Comparison of ENCODE assay signal across 23 mouse cellular contexts in the genomic region with DNA sequence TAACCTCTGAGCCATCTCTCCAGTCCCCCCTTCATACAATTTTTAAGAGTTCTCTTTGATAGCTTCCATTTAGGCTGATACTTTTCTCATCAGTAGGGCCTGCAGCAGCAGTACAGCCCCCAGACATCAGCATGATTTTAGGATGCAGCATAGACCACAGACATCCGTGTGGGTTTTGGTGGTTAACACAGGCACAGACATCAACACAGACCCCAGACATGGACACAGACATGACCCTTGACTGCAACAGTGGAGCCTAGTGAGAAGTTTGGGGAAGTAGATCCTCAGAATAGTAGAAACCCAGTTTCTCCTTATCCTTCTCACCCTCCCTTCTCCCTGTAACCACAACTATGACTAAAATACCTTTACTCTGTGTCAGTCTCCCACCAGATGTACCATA. TPM values are rescaled to one million over a fixed set of nuclear protein-coding genes. Genes with fewer than 3 reads are reported as not detected.
DNase-seq lines count a peak whose midpoint lies in the region; ATAC-seq lines count a peak whose summit lies in the region.
"Had no signal": no experiment of that assay in that cellular context is flagged by ENCODE, and none has a peak within 500 bp of the region (broad histone marks: within the 10 kb centered on the region; RNA-seq: fewer than 3 reads in every experiment).

No protein-coding gene starts in this region.

- ATAC-seq in common myeloid progenitor, adult 5-6 weeks (replicated peaks; ENCODE audit: low read depth, poor library complexity, severe bottlenecking) = peak; percentile 63; the same call in 1 of the 2 replicates
- 0 out of 2 replicates have a peak, but pooled peaks have one; percentile 6 for ATAC-seq in megakaryocyte progenitor cell, adult 5-6 weeks (replicated peaks; ENCODE audit: poor library complexity)
- no peak for ATAC-seq in CD4-positive, CD25-positive, alpha-beta regulatory T cell, adult 4 months
- ATAC-seq: activated CD4-positive, CD25-positive, alpha-beta regulatory T cell, adult 4 months; Patski had no signal

- DNase-seq in 3134 (ENCODE audit: extremely low read depth, insufficient read length, low spot score) = peak; percentile 5
- peak; percentile 75 for DNase-seq in 416B (ENCODE audit: low read depth)
- no peak for DNase-seq in adrenal gland, postnatal 4 days (ENCODE audit: low spot score in 2 of 2)
- no peak for DNase-seq in embryo, embryonic 10.5 days (ENCODE audit: low spot score)
- DNase-seq in frontal cortex, postnatal 10 days (ENCODE audit: low spot score in 2 of 2) = no peak
- DNase-seq: adrenal gland, adult 2 months; adrenal gland, adult 8-10 months; adrenal gland, postnatal 10 days; adrenal gland, postnatal 14 days; adrenal gland, postnatal 25 days; adrenal gland, postnatal 36 days; B cell, adult 2 months; cerebellum, adult 11 months; cerebellum, adult 11-12 months; cerebellum, adult 18-20 months; cerebellum, adult 2 months; cerebellum, adult 8-10 months; cerebellum, adult 9-10 months had no signal

RNA-seq across cellular contexts. Expression of a gene that starts 49.2 kb away (rescaled TPM):
- total RNA-seq in common myeloid progenitor, adult 5-6 weeks (2017) = 3.4 and 5.0 TPM in 2 replicates
- total RNA-seq in megakaryocyte progenitor cell, adult 5-6 weeks (2015) = 1.9 and 2.9 TPM in 2 replicates
- 1.00 and 2.3 TPM in 2 replicates for total RNA-seq in megakaryocyte progenitor cell, adult 5-6 weeks (2017)
- total RNA-seq in adrenal gland, postnatal 4 days (2021) = 1 to 10 TPM; 8.5 to 8.9 TPM
- polyA plus RNA-seq in CD4-positive, CD25-positive, alpha-beta regulatory T cell, adult 4 months (2017; shearing (Covaris generic)) = 1 to 10 TPM; 4.4 to 7.0 TPM

Comparison
In these comparisons a context has a peak if more than half of its experiments do, and no peak if none do; other contexts are left out.
1. DNase-seq: peak in 3134 (single experiment) and 416B (single experiment); none in adrenal gland, postnatal 4 days (0 of 2), embryo, embryonic 10.5 days (single experiment) and frontal cortex, postnatal 10 days (0 of 2).